Mouse (Mus musculus) liver, postnatal 0 days (tissue): ENCODE measurements around the gene Hivep3. TPM values are rescaled to one million over a fixed set of nuclear protein-coding genes. Genes with fewer than 3 reads are reported as not detected.

Experiments
- ATAC-seq: fragments of 200-750 bp; cut with Nextera tagmentation; 2 replicates; pipeline ENCODE4 v1.8.0; 2017; ENCODE audit warnings: mild to moderate bottlenecking, moderate library complexity
- DNase-seq: peaks from one replicate; pipeline ENCODE4 v3.0.0-alpha.2; 2016
- H3K27ac ChIP-seq: fragments of 300-500 bp; sonication (generic); 2 replicates; pipeline ENCODE4 v1.5.1; 2014; ENCODE audit warnings: antibody characterized with exemption, moderate library complexity, mild to moderate bottlenecking, low read depth
- H3K27me3 ChIP-seq: fragments of 300-500 bp; sonication (generic); 2 replicates; pipeline ENCODE4 v1.6.1; 2014; ENCODE audit warnings: low read length, control low read depth, mixed read lengths; ENCODE audit not compliant: insufficient read depth
- H3K36me3 ChIP-seq: fragments of 300-500 bp; sonication (generic); replicated peaks from 2 replicates; pipeline ENCODE4 v1.6.1; 2014; ENCODE audit warnings: mild to moderate bottlenecking, control low read depth, low read length, moderate library complexity, mixed read lengths; ENCODE audit not compliant: insufficient read depth
- H3K4me1 ChIP-seq: fragments of 300-500 bp; sonication (generic); 2 replicates; pipeline ENCODE4 v1.6.1; 2014; ENCODE audit warnings: antibody characterized with exemption, mild to moderate bottlenecking, control low read depth; ENCODE audit not compliant: insufficient read depth
- H3K4me2 ChIP-seq: fragments of 300-500 bp; sonication (generic); 2 replicates; pipeline ENCODE4 v1.6.1; 2014; ENCODE audit warnings: low read depth, mild to moderate bottlenecking, low read length, moderate library complexity, mixed read lengths
- H3K4me3 ChIP-seq: fragments of 300-500 bp; sonication (generic); 2 replicates; pipeline ENCODE4 v1.5.1; 2014; ENCODE audit warnings: low read depth, low read length
- H3K9ac ChIP-seq: fragments of 300-500 bp; sonication (generic); replicated peaks from 2 replicates; pipeline ENCODE4 v1.6.1; 2014; ENCODE audit warnings: mild to moderate bottlenecking, moderate library complexity
- H3K9me3 ChIP-seq: fragments of 300-500 bp; sonication (generic); 2 replicates; pipeline ENCODE4 v1.6.1; 2016; ENCODE audit warnings: mild to moderate bottlenecking, control low read depth, low read length, mixed read lengths
- CTCF ChIP-seq: sonication (generic); IDR thresholded peaks from 2 replicates; pipeline ENCODE4 v1.5.1; 2016; ENCODE audit warnings: antibody characterized with exemption, low read depth
- EP300 ChIP-seq: IDR thresholded peaks from 2 replicates; pipeline ENCODE4 v1.6.1; 2016; ENCODE audit warnings: antibody characterized with exemption, low read depth, mild to moderate bottlenecking
- WGBS: fragments of 180-500 bp; shearing (Covaris S2); extraction: QIAGEN DNeasy Blood & Tissue Kit; methylation state at CpG from one replicate; pipeline ENCODE4 v1.1.7; 2014; ENCODE audit not compliant: insufficient replicate concordance; 5-methylcytosine and 5-hydroxymethylcytosine counted together
- polyA plus RNA-seq: library from polyadenylated mRNA; unstranded; fragments of >200 nt; fragmentation: Nextera tagmentation; extraction: Ambion mirVana; gene quantifications from 2 replicates; pipeline ENCODE4 v1.2.1, GENCODE M21; 2015

Gene Hivep3
- polyA plus RNA-seq, 1 experiment from 2014 or later, result 3.8 TPM

DNA sequence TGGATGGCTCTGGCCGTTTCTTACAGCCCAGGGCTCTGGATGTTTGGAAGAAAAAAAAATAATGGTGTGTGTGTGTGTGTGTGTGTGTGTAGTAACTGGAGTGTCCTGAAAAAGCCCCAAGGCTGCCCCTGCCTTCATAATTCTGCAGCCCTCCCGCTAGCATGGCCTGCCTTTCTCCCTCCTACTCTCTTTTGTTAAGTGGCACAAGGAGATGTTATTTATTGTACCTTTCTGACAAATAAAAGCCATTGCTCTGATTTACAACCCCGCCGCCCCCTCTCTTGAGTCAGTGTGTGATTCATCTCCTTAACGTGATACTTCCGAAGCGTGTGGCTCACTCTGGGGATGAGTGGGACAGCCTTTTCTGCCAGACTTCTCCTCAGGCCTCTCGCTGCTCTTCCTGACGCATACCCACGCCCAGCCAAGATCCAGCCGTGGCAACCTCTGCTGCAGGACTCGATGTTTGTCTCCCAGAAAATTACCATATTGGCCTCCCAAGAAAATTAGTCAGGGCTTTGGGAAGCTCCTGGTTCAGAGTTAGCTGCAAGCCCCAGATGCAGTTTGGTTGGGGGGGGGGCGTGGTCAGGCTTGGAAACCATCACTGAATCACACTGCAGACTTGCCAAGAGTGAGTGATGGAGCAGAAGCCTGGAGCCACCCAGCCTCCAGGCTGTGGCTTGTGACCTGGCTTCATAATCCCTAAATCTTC is 199.1 kb downstream of the Hivep3 start:
- H3K9ac ChIP-seq, result no peak overlapping the region
- ATAC-seq (no peak), DNase-seq (no peak)
- no peak overlapping the region for H3K4me3 ChIP-seq
- H3K27ac ChIP-seq, result no peak overlapping the region
- H3K9me3 ChIP-seq, result no peaks in the 10 kb centered on the region
- no peaks in the 10 kb centered on the region for H3K4me1 ChIP-seq
- no peak overlapping the region for H3K4me2 ChIP-seq
- no peaks in the 10 kb centered on the region for H3K36me3 ChIP-seq
- H3K27me3 ChIP-seq, result no peaks in the 10 kb centered on the region
- TF ChIP-seq CTCF (no peak), EP300 (no peak)
- 64% methylated on average over 13 of the region's 13 CpGs for WGBS

DNA sequence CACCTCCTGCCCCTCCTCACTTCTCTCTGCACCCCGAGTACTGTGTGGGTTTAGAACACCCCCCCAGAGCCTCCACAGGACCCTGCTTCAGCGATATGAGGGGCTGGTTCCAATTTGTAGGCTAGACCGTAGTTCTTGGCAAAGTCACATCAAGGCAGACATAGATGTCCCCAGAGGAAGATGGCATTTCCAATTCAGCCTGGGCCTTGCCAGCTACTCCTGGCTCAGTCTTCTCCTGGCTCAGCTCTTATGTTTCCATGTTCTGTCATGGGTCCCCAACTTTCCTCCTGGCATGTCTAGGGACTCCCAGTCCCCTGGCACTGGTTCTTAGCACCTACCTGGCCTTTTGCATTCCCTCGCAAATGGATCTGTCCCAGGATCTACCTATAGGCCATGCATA is 201.3 kb downstream of the Hivep3 start:
- no peak for TF ChIP-seq CTCF
- no peak for TF ChIP-seq EP300

DNA sequence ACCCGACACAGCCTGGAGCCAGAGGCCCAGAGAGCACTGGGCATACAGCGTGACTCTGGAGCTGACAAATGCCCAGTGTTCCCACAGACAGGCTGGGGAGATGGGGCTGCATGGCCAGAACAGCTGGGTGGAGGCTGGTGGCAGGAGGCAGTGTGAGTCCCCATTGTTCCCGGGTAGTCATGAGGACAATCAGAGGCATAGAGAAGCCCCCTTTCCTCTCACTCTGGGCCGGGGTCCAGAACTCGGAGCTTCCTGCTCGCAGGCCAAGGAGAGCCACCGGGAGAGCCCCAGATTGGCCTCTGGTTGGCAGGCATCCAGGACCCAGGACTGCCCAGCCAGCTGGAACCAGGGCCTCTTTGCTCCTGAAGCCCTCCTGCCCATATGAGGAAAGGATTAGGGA is 204.3 kb downstream of the Hivep3 start:
- DNase-seq (no peak), ATAC-seq (no peak)
- H3K27ac ChIP-seq, result no peak overlapping the region
- TF ChIP-seq CTCF (no peak), EP300 (no peak)
- H3K4me2 ChIP-seq, result no peak overlapping the region
- no peaks in the 10 kb centered on the region for H3K27me3 ChIP-seq
- no peak overlapping the region for H3K9ac ChIP-seq
- no peaks in the 10 kb centered on the region for H3K36me3 ChIP-seq
- H3K4me3 ChIP-seq, result no peak overlapping the region
- H3K9me3 ChIP-seq, result no peaks in the 10 kb centered on the region
- 67% methylated on average over 7 of the region's 7 CpGs for WGBS
- H3K4me1 ChIP-seq, result no peaks in the 10 kb centered on the region

More for the DNA sequence above, 201.3 kb downstream of the Hivep3 start:
- 75% methylated on average over 4 of the region's 4 CpGs for WGBS
- H3K4me2 ChIP-seq, result no peak overlapping the region
- DNase-seq (no peak), ATAC-seq (no peak)
- no peak overlapping the region for H3K9ac ChIP-seq
- no peak overlapping the region for H3K27ac ChIP-seq
- H3K4me3 ChIP-seq, result no peak overlapping the region
- no peaks in the 10 kb centered on the region for H3K9me3 ChIP-seq
- H3K4me1 ChIP-seq, result no peaks in the 10 kb centered on the region
- no peaks in the 10 kb centered on the region for H3K36me3 ChIP-seq
- H3K27me3 ChIP-seq, result no peaks in the 10 kb centered on the region

DNA sequence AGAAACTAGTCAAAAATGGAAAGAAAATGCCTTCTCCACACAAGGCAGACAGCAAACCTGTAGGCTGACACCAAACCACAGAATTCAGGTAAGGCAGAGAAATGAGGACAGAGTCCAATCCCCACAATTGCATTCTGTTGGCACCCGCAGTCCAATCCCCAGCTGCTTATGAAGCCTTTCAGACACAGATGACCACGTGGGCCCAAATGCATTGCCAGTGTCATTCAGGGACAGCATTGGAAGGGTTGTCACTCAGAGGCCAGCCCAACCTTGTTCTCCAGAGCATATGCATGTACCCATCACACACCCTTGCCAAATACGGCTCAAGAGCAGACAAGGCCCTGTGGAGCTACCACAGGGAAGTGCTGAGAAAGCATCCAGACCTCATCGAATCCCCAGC is 204.9 kb downstream of the Hivep3 start:
- Histone ChIP-seq H3K4me1 (no peaks in the 10 kb centered on the region), H3K4me3 (no peak overlapping the region), H3K27me3 (no peaks in the 10 kb centered on the region), H3K4me2 (no peak overlapping the region), H3K9ac (no peak overlapping the region), H3K9me3 (no peaks in the 10 kb centered on the region), H3K27ac (no peak overlapping the region), H3K36me3 (no peaks in the 10 kb centered on the region)
- WGBS, result 77% methylated on average over 4 of the region's 4 CpGs
- no peak for TF ChIP-seq CTCF
- TF ChIP-seq EP300, result no peak
- DNase-seq, result no peak
- ATAC-seq, result no peak

DNA sequence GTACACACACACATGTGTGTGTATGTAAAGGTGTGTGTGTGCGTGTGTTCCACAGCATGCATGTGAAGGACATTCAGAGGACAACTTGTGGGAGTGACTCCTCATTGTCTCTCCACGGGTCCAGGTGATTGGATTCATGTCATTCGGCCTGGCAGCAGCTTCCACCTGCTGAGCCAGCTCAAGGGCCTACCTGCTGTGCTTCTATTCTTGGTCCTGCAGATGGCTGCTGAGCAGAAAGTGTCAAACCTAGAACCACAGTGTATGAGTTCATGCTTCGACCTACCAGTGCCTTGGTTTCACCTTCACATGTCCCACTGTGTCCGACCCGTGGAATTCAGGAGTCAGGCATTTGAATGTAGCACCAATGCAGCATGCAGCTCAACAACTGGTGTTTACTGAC is 206.2 kb downstream of the Hivep3 start:
- Histone ChIP-seq H3K9me3 (no peaks in the 10 kb centered on the region), H3K4me2 (no peak overlapping the region), H3K27ac (no peak overlapping the region), H3K9ac (no peak overlapping the region), H3K4me1 (no peaks in the 10 kb centered on the region), H3K4me3 (no peak overlapping the region), H3K27me3 (no peaks in the 10 kb centered on the region), H3K36me3 (no peaks in the 10 kb centered on the region)
- DNase-seq, result no peak
- no peak for ATAC-seq
- TF ChIP-seq EP300, result no peak
- TF ChIP-seq CTCF, result no peak
- WGBS, result 68% methylated on average over 6 of the region's 6 CpGs

DNA sequence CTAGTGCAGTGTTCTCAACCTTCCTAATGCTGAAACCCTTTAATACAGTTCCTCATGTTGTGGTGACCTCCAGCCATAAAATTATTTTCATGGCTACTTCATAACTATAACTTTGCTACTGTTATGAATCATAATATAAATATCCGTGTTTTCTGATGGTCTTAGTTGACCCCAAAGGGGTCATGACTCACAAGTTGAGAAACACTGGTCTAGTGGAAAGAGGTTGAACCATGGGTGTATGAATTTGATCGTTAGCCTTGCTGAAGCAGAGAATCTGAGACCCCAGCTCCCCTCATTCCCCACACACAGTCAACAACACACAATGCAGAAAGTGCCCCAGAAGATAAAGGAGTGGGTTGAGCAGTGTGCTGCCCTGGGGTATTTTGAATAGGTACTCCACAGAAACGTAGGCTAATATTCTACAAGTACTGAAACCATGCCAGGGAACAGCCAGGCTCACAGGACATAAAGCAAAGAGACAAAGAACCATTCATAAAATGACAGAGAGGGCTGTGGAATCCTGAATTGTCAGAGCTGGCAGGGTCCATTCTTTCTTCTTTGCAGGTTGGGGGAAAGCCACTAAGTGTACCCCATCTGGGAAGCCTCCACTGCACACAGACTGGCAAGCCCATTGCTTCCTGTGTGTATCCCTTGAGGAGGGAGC is 212.8 kb downstream of the Hivep3 start:
- no peak overlapping the region for H3K4me2 ChIP-seq
- DNase-seq (no peak), ATAC-seq (no peak)
- WGBS, result 66% methylated on average over 3 of the region's 3 CpGs
- H3K4me1 ChIP-seq, result no peaks in the 10 kb centered on the region
- no peak overlapping the region for H3K27ac ChIP-seq
- H3K9ac ChIP-seq, result no peak overlapping the region
- H3K4me3 ChIP-seq, result no peak overlapping the region
- no peaks in the 10 kb centered on the region for H3K9me3 ChIP-seq
- H3K36me3 ChIP-seq, result no peaks in the 10 kb centered on the region
- H3K27me3 ChIP-seq, result no peaks in the 10 kb centered on the region
- TF ChIP-seq CTCF, result no peak
- TF ChIP-seq EP300, result no peak
